Mouse (Mus musculus): Measurements from ENCODE around the gene Scn2b. TPM values are rescaled to one million over a fixed set of nuclear protein-coding genes. Genes with fewer than 3 reads are reported as not detected.

Gene Scn2b
- 4.1 and 4.4 TPM in 2 replicates for polyA plus RNA-seq (2015; fragmentation: Nextera tagmentation; extraction: Ambion mirVana)

DNA sequence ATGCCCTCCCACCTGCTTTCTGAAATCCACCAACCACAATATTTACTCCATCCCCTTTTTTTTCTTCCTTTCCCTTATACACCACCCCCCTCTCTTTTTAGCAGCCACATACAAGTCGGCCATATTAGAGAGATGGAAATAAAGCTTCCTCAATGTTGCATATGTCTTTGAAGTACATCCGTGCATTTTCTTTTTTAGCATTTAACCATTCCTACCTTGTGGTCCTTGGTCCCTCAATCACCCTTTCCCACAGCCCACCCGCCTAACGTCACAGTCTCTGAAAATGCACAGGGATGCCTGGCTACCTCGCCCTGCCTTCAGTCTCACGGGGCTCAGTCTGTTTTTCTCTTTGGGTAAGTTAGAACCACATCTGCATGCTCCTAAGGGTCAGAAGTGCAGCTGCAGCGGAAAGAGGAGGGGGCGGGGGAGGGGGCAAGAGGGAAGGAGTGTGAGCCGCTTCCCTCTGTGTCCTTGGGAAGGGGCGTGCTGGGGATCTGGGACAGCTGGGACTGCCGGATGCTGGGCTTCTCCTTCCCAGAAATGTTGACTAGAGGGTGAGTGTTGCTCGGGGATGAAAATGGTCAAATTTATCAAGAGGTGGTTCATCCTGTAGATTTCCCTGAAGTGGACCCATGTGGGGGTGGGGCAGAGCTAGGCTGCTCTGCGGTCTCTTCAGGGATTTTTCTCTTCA, at the start of gene Scn2b:
TSS of gene Scn2b (plus strand) at position 42 of the 691 bp plus-strand sequence.
- H3K9me3 ChIP-seq (replicated peaks), result no peaks in the 10 kb centered on the region
- peak within 1 kb of the TSS; percentile 58 for H3K4me3 ChIP-seq (replicated peaks)
- no peaks in the 10 kb centered on the region for H3K27me3 ChIP-seq
- H3K9ac ChIP-seq, result peak within 1 kb of the TSS; percentile 54
- H3K27ac ChIP-seq (replicated peaks), result peak within 1 kb of the TSS; percentile 79
- H3K4me1 ChIP-seq, result peaks cover 31% of the 10 kb centered on the region
- ATAC-seq (ENCODE audit: insufficient number of reproducible peaks, low FRiP score, low TSS enrichment, low read depth), result no peak
- WGBS, result 0% methylated on average over 13 of the region's 13 CpGs
- H3K36me3 ChIP-seq, result no peaks in the 10 kb centered on the region
- peak within 1 kb of the TSS; percentile 57 for H3K4me2 ChIP-seq (replicated peaks)

DNA sequence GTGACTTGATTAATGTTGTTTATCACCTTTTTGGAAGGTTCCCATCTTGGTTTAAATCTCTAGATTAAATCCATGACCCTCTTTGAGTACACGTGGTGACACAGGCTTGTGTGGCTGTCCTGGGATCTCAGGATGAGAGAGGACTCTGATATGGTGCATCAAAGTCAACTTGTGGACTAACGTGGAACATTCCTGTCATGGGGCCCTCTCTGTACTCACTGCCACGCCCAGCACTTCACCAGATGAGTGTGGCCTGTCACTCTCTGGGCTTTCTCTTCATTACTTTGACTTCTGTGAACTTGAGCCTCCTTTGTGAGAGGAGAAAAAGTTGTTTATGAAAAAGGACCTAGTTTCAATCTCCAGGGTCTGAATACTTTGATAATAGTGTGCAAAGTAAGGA, 45.8 kb upstream of the Scn2b start:
- Histone ChIP-seq H3K9me3 (replicated peaks) (no peaks in the 10 kb centered on the region), H3K36me3 (no peaks in the 10 kb centered on the region), H3K4me3 (replicated peaks) (no peak overlapping the region), H3K4me2 (replicated peaks) (no peak overlapping the region), H3K9ac (no peak overlapping the region), H3K4me1 (no peaks in the 10 kb centered on the region), H3K27ac (replicated peaks) (no peak overlapping the region), H3K27me3 (no peaks in the 10 kb centered on the region)
- WGBS, result 47% methylated on average over 3 of the region's 3 CpGs
- no peak for ATAC-seq (ENCODE audit: insufficient number of reproducible peaks, low FRiP score, low TSS enrichment, low read depth)

DNA sequence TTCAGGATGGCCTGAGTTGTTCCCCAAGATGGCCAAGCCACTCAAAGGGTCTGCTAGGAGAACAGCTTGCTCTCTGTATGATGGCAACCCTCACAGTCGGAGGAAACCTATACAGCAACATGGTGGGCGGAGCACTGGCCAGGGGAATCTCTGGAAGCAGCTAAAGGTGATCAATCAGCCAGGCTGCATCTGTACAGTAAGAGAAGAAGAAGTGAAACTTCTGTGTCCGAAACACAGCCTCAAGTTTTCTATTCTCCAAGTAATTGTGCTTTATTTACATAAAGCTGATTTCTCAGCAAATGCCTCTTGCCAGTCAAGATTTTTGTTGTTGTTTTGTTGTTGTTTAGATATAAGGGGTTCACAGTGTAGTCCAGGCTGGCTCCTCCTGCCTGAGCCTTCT, 39.7 kb upstream of the Scn2b start:
- H3K27ac ChIP-seq (replicated peaks), result no peak overlapping the region
- H3K4me3 ChIP-seq (replicated peaks), result no peak overlapping the region
- H3K9me3 ChIP-seq (replicated peaks), result no peaks in the 10 kb centered on the region
- H3K36me3 ChIP-seq, result no peaks in the 10 kb centered on the region
- H3K4me2 ChIP-seq (replicated peaks), result no peak overlapping the region
- no peaks in the 10 kb centered on the region for H3K4me1 ChIP-seq
- H3K9ac ChIP-seq, result no peak overlapping the region
- 69% methylated on average over 3 of the region's 3 CpGs for WGBS
- ATAC-seq (ENCODE audit: insufficient number of reproducible peaks, low FRiP score, low TSS enrichment, low read depth), result no peak
- no peaks in the 10 kb centered on the region; the same call in 1 of the 2 replicates for H3K27me3 ChIP-seq

GRCm38 (mm10) chr9:45079011-45079410, 38.6 kb upstream of the Scn2b start, which contains the start of gene Jaml:
Jaml (plus strand) TSS chr9:45079183.
- 89% methylated on average over 5 of the region's 5 CpGs for WGBS
- Histone ChIP-seq H3K4me1 (no peaks in the 10 kb centered on the region), H3K27ac (replicated peaks) (no peak within 1 kb of the TSS), H3K4me2 (replicated peaks) (no peak within 1 kb of the TSS), H3K4me3 (replicated peaks) (no peak within 1 kb of the TSS), H3K36me3 (no peaks in the 10 kb centered on the region), H3K27me3 (no peaks in the 10 kb centered on the region; the same call in 1 of the 2 replicates), H3K9ac (no peak within 1 kb of the TSS), H3K9me3 (replicated peaks) (no peaks in the 10 kb centered on the region)
- no peak for ATAC-seq (ENCODE audit: insufficient number of reproducible peaks, low FRiP score, low TSS enrichment, low read depth)

DNA sequence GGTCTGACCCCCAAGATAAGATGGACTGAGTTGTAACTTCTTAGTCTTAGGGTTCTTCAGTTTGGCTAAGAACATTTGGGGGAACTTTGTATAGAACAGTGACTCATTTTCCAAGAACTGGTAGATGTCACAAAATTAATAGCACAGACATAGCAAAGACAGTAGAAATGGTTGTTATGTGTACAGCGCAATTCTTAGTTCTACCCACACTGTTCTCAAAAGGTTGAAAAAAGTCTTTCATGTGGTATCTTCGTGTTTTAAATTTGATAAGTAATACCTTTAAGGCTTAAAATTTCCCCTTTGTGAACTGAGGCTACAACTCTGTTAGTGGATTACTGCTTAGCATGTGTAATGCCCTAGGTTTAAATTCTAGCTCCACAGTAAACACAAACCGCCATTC, 34.5 kb upstream of the Scn2b start:
- Histone ChIP-seq H3K9me3 (replicated peaks) (no peaks in the 10 kb centered on the region), H3K9ac (no peak overlapping the region), H3K36me3 (no peaks in the 10 kb centered on the region), H3K4me2 (replicated peaks) (no peak overlapping the region), H3K4me3 (replicated peaks) (no peak overlapping the region), H3K4me1 (no peaks in the 10 kb centered on the region), H3K27ac (replicated peaks) (no peak overlapping the region), H3K27me3 (peaks cover 3% of the 10 kb centered on the region; the same call in 1 of the 2 replicates)
- ATAC-seq (ENCODE audit: insufficient number of reproducible peaks, low FRiP score, low TSS enrichment, low read depth), result no peak
- 80% methylated on average over 3 of the region's 3 CpGs for WGBS

GRCm38 (mm10) chr9:45084556-45084955, 33.0 kb upstream of the Scn2b start:
- H3K4me2 ChIP-seq (replicated peaks), result no peak overlapping the region
- WGBS, result 71% methylated on average over 5 of the region's 5 CpGs

GRCm38 (mm10) chr9:45085741-45086690, 31.6 kb upstream of the Scn2b start:
- H3K27ac ChIP-seq (replicated peaks), result no peak overlapping the region
- WGBS, result 69% methylated on average over 12 of the region's 12 CpGs
- no peak overlapping the region for H3K4me2 ChIP-seq (replicated peaks)
- no peaks in the 10 kb centered on the region for H3K9me3 ChIP-seq (replicated peaks)
- peaks cover 3% of the 10 kb centered on the region; the same call in 1 of the 2 replicates for H3K27me3 ChIP-seq
- H3K4me1 ChIP-seq, result no peaks in the 10 kb centered on the region
- no peak overlapping the region for H3K4me3 ChIP-seq (replicated peaks)
- no peak for ATAC-seq (ENCODE audit: insufficient number of reproducible peaks, low FRiP score, low TSS enrichment, low read depth)
- no peak overlapping the region for H3K9ac ChIP-seq
- H3K36me3 ChIP-seq, result no peaks in the 10 kb centered on the region

More at GRCm38 (mm10) chr9:45084556-45084955, 33.0 kb upstream of the Scn2b start:
- no peaks in the 10 kb centered on the region for H3K9me3 ChIP-seq (replicated peaks)
- no peak overlapping the region for H3K27ac ChIP-seq (replicated peaks)
- ATAC-seq (ENCODE audit: insufficient number of reproducible peaks, low FRiP score, low TSS enrichment, low read depth), result no peak
- H3K27me3 ChIP-seq, result peaks cover 3% of the 10 kb centered on the region; the same call in 1 of the 2 replicates
- no peaks in the 10 kb centered on the region for H3K4me1 ChIP-seq
- no peaks in the 10 kb centered on the region for H3K36me3 ChIP-seq
- H3K4me3 ChIP-seq (replicated peaks), result no peak overlapping the region
- no peak overlapping the region for H3K9ac ChIP-seq

DNA sequence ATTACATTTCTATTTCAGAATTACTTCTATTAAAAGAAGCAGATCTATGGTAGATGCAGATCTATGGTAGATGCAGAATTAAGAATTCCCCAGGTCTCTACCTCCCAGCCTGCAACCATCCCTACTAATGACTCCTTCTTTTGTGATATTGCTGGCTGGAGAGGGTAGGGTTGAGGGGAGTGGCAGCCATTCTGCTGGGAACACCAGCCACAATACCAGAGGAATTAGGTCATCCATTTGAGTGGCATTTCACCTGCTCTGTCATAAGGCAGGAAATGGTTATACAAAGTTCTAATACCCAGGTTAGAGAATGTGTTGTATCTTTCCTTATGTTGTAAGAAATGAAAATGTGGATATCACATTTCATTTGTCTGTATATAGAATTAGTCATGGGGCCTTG, 29.5 kb upstream of the Scn2b start:
- no peak overlapping the region for H3K27ac ChIP-seq (replicated peaks)
- 0 out of 2 replicates have a peak, but pooled peaks cover 3% of the 10 kb centered on the region for H3K27me3 ChIP-seq
- no peaks in the 10 kb centered on the region for H3K36me3 ChIP-seq
- H3K9ac ChIP-seq, result no peak overlapping the region
- H3K9me3 ChIP-seq (replicated peaks), result no peaks in the 10 kb centered on the region
- no peak overlapping the region for H3K4me3 ChIP-seq (replicated peaks)
- H3K4me2 ChIP-seq (replicated peaks), result no peak overlapping the region
- ATAC-seq (ENCODE audit: insufficient number of reproducible peaks, low FRiP score, low TSS enrichment, low read depth), result no peak
- no peaks in the 10 kb centered on the region for H3K4me1 ChIP-seq

- Histone ChIP-seq H3K4me1 (no peaks in the 10 kb centered on the region), H3K4me3 (replicated peaks) (no peak overlapping the region), H3K9me3 (replicated peaks) (no peaks in the 10 kb centered on the region), H3K4me2 (replicated peaks) (no peak overlapping the region), H3K27me3 (0 out of 2 replicates have a peak, but pooled peaks cover 3% of the 10 kb centered on the region), H3K27ac (replicated peaks) (no peak overlapping the region), H3K36me3 (no peaks in the 10 kb centered on the region), H3K9ac (no peak overlapping the region)
- 59% methylated on average over 3 of the region's 3 CpGs for WGBS
- ATAC-seq (ENCODE audit: insufficient number of reproducible peaks, low FRiP score, low TSS enrichment, low read depth), result no peak
Observed at GRCm38 (mm10) chr9:45090811-45091210, 26.8 kb upstream of the Scn2b start.

- WGBS, result 54% methylated on average over 4 of the region's 4 CpGs
- Histone ChIP-seq H3K27ac (replicated peaks) (no peak overlapping the region), H3K4me3 (replicated peaks) (no peak overlapping the region), H3K4me2 (replicated peaks) (no peak overlapping the region), H3K4me1 (no peaks in the 10 kb centered on the region), H3K36me3 (no peaks in the 10 kb centered on the region), H3K9me3 (replicated peaks) (no peaks in the 10 kb centered on the region), H3K27me3 (no peaks in the 10 kb centered on the region), H3K9ac (no peak overlapping the region)
- no peak for ATAC-seq (ENCODE audit: insufficient number of reproducible peaks, low FRiP score, low TSS enrichment, low read depth)
Observed at GRCm38 (mm10) chr9:45092641-45093040, 24.9 kb upstream of the Scn2b start.

DNA sequence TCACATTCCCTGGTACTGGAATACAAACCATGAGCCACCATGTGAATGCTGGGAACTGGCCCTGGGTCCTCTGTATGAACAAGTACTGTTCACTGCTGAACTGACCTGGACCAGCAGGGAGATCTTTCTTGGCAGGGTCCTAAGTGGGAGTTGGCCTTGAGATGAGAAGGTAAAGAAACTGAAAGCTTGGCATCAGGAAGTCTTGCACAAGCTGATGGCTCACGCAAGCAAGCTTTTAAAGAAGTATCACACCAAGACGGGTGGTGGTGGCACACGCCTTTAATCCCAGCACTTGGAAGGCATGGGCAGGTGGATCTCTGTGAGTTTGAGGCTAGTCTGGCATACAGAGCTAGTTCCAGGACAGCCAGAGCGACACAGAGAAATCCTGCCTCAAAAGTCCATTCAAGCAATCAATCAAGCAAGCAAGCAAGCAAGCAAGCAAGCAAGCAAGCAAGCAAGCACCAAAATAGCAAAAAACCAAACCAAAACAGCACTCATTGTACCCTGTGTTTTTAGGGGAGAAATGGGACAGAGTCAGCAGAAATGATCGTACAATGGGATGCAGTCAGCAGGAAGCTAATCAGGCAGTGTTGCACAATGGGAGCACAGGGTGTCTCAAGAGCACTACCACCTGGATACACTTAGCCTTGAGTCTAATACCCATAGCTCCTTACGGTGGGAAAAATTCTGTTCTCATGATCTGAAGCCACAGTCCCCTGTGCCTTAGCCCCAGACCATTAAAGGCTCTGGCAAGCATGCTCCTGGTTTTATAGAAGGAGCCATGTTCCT, 22.2 kb upstream of the Scn2b start:
- Histone ChIP-seq H3K36me3 (no peaks in the 10 kb centered on the region), H3K27me3 (no peaks in the 10 kb centered on the region), H3K9me3 (replicated peaks) (no peaks in the 10 kb centered on the region), H3K27ac (replicated peaks) (no peak overlapping the region), H3K4me2 (replicated peaks) (no peak overlapping the region), H3K4me3 (replicated peaks) (no peak overlapping the region), H3K4me1 (no peaks in the 10 kb centered on the region), H3K9ac (no peak overlapping the region)
- 67% methylated on average over 6 of the region's 6 CpGs for WGBS
- no peak for ATAC-seq (ENCODE audit: insufficient number of reproducible peaks, low FRiP score, low TSS enrichment, low read depth)
